Mouse (Mus musculus) lung, adult 2 months (tissue): ENCODE results near the gene Pars2. TPM values are rescaled to one million over a fixed set of nuclear protein-coding genes. Genes with fewer than 3 reads are reported as not detected.
A peak's percentile ranks its signal among the peaks of the same experiment; 100 is the strongest.

Experiments
- DNase-seq: peaks from one replicate; pipeline ENCODE4 v3.0.0; 2022
- H3K4me1 ChIP-seq: fragments of 200-500 bp; 2 replicates; pipeline ENCODE4 v1.6.1; 2011; ENCODE audit warnings: low read length; ENCODE audit not compliant: control insufficient read depth, insufficient read depth
- H3K4me3 ChIP-seq: fragments of 200-500 bp; replicated peaks from 2 replicates; pipeline ENCODE3; 2011; ENCODE audit warnings: low read depth, mild to moderate bottlenecking, control low read depth, low read length; ENCODE audit errors: extremely low read depth
- CTCF ChIP-seq: fragments of 200-500 bp; IDR thresholded peaks from 2 replicates; pipeline ENCODE4 v1.5.1; 2011; ENCODE audit warnings: mild to moderate bottlenecking, low read length, control low read depth; ENCODE audit not compliant: insufficient read depth
- POLR2A ChIP-seq: fragments of 200-500 bp; IDR thresholded peaks from 2 replicates; pipeline ENCODE4 v1.6.1; 2011; ENCODE audit warnings: low read depth, mild to moderate bottlenecking, control low read depth, low read length, borderline replicate concordance; ENCODE audit errors: extremely low read depth
- WGBS: fragments of 180-500 bp; shearing (Covaris S2); methylation state at CpG from one replicate; pipeline ENCODE4 v1.1.7; 2018; 5-methylcytosine and 5-hydroxymethylcytosine counted together
- polyA plus RNA-seq: library from polyadenylated mRNA; depleted of rRNA; stranded (reverse); fragments of >200 nt; gene quantifications from 2 replicates; pipeline ENCODE4 v1.2.3, GENCODE M21; 2012; rRNA removed

Pars2 gene
- polyA plus RNA-seq, result 3.5 and 7.8 TPM in 2 replicates

DNA sequence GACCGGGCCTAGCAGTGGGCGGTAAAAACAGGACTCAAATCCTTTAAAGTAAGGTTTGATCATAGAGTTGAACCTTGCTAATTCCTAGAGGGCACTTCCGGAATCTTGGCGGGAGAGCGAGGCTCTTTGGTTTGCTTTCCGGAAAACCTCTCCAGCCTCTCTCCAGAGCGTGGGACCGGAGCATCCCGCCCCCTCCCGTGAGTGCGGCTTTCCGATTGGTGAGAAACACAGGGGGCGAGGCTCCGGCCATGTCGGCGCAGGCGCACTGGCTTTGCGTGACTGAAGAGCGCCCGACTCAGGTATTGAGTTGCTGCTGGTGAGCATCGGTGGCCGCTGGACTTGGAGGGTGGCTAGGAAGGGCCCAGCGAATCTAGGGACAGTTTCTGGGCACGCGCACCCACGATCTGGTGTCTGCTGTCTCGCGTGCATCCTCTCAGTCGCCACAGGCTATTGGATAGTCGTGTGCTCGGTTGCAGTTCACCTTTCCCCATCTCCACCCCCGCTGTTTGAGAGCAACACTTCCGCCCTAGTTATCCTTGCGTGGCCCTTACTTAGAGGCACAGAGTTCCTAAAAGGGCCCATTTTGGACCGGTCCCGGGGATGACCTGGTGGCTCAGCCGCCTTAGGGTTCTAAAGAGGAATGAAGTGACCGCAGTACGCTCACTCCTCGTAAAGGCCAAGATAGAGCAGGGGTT, at the start of gene Pars2:
Gene Pars2 (plus strand): TSS at position 237 of the 695 bp plus-strand sequence.
- TF ChIP-seq POLR2A (peak; percentile 82; the same call in 1 of the 2 replicates), CTCF (no peak)
- WGBS, result 3% methylated on average over 40 of the region's 40 CpGs
- Histone ChIP-seq H3K4me3 (peak within 1 kb of the TSS; percentile 93), H3K4me1 (no peaks in the 10 kb centered on the region; the same call in 1 of the 2 replicates)
- DNase-seq, result peak; percentile 95

- Histone ChIP-seq H3K4me1 (no peaks in the 10 kb centered on the region), H3K4me3 (no peak overlapping the region)
- TF ChIP-seq CTCF (no peak), POLR2A (no peak)
- no peak for DNase-seq
- WGBS, result 41% methylated on average over 18 of the region's 18 CpGs
Measured at GRCm38 (mm10) chr4:106606639-106607554, 44.0 kb upstream of the Pars2 start.

- WGBS, result 69% methylated on average over 1 of the region's 1 CpGs
- H3K4me3 ChIP-seq, result no peak overlapping the region
- no peak for TF ChIP-seq CTCF
- no peak for TF ChIP-seq POLR2A
- no peak for DNase-seq
- no peaks in the 10 kb centered on the region for H3K4me1 ChIP-seq
Measured at GRCm38 (mm10) chr4:106607905-106608304, 43.0 kb upstream of the Pars2 start.

- Histone ChIP-seq H3K4me3 (no peak overlapping the region), H3K4me1 (no peaks in the 10 kb centered on the region)
- no peak for DNase-seq
- WGBS, result 78% methylated on average over 8 of the region's 8 CpGs
- TF ChIP-seq POLR2A (no peak), CTCF (no peak)
Measured at GRCm38 (mm10) chr4:106613105-106613504, 37.8 kb upstream of the Pars2 start.

DNA sequence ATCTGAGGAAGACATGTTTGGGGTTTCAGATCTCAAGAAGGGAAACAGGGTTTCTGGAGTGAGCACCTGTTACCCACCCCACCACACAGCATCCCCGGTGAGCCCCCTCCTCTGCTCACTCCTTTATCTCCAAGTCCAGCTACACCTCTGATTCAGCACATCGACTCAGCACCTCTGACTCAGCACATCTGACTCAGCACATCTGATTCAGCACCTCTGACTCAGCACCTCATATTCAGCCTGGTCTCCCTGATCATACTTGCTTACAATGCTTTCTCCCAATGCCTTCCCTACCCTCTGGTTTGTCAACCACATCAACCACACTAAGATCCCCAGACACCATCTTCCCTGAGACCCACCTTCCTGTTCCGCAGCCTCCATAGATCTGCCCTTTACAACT, 37.3 kb upstream of the Pars2 start:
- TF ChIP-seq CTCF, result no peak
- no peak for TF ChIP-seq POLR2A
- no peak for DNase-seq
- WGBS, result 51% methylated on average over 3 of the region's 3 CpGs
- no peak overlapping the region for H3K4me3 ChIP-seq
- H3K4me1 ChIP-seq, result no peaks in the 10 kb centered on the region

DNA sequence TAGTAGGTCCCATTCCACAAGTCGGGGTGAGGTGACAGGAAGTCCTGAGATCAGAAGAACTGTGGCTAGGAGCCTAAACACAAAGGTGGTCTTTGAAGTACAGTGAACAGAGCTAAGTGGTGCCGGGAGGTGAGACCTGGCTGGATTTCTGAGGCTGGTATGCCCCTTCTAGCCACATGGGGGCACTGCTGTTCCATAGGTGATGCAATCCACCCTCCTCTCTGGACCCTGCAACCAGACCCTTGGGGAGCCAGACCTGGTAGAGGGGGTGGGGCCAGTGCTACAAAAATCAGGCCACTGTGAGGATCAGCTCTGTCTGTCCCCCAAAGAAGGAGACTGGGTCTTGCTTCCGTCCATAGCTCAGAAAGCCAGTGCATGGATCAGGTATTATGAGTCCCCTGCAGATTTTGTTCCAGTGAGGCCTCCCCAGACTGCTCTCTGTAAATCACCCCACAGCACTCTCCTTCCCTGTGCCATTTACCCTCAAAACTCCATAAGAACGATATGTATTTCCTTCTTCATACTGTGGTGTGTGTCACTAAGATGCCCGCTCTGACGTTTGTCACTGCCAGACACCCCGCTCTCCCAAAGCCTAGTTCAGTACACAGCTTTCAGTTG, 36.6 kb upstream of the Pars2 start:
- peak; percentile 95 for TF ChIP-seq CTCF
- TF ChIP-seq POLR2A, result no peak
- H3K4me3 ChIP-seq, result no peak overlapping the region
- H3K4me1 ChIP-seq, result no peaks in the 10 kb centered on the region
- WGBS, result 45% methylated on average over 7 of the region's 7 CpGs
- DNase-seq, result peak; percentile 59

DNA sequence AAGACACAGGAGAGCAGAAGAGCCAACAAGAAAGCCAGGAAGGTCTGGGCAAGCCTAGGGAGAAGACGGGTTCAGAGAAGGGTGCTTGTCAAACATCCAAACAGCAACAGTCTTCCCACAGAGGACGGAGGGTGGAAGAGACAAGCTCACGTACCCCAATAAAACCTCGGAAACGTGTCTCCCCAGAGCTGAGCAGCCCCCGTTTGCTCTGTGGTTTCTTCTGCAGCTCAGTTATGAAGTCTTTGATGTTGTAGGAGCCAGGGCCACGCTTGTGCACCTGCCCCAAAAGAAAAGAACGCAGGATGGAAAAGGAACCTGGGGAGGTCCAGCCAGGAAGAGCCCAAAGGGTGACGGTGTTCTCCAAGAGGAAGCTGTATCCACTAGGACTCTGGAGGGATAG, 36.0 kb upstream of the Pars2 start:
- 78% methylated on average over 9 of the region's 9 CpGs for WGBS
- no peak for DNase-seq
- no peak overlapping the region for H3K4me3 ChIP-seq
- no peaks in the 10 kb centered on the region for H3K4me1 ChIP-seq
- TF ChIP-seq POLR2A (no peak), CTCF (no peak)

- Histone ChIP-seq H3K4me3 (no peak overlapping the region), H3K4me1 (no peaks in the 10 kb centered on the region)
- DNase-seq, result no peak
- 70% methylated on average over 12 of the region's 12 CpGs for WGBS
- TF ChIP-seq CTCF (no peak), POLR2A (no peak)
Measured at GRCm38 (mm10) chr4:106615637-106616036, 35.2 kb upstream of the Pars2 start.

- WGBS, result 2% methylated on average over 19 of the region's 19 CpGs
- Histone ChIP-seq H3K4me1 (no peaks in the 10 kb centered on the region), H3K4me3 (no peak within 1 kb of the TSS)
- TF ChIP-seq CTCF, result no peak
- no peak for TF ChIP-seq POLR2A
- DNase-seq, result no peak
Measured at GRCm38 (mm10) chr4:106617056-106617455, 33.8 kb upstream of the Pars2 start, which contains the start of gene Lexm. Gene Lexm (minus strand): TSS chr4:106617241.

DNA sequence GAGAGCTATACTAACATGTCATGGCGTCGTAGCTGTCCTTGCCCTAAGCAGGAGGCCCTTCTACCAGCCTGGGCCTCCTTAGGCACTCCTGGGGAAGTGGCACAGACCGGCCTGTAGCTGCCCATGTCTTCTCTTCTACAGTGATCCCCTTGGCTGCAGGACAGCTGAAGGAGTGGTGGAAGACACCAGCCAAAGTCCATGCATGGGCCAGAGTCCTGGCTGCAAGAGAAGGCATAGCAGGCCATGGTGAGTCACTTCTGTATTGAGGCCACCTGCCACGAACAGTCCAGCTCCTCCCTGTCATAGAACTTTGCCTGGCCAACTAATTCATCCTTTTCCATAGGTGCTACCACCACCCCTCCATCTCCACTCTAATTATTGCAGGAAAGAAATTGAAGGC, 32.0 kb upstream of the Pars2 start:
- WGBS, result 83% methylated on average over 4 of the region's 4 CpGs
- TF ChIP-seq CTCF (no peak), POLR2A (no peak)
- Histone ChIP-seq H3K4me3 (no peak overlapping the region), H3K4me1 (no peaks in the 10 kb centered on the region)
- no peak for DNase-seq
